Mouse (Mus musculus) ES-E14 (cell line): Measurements from ENCODE around the gene Clmn.

ENCODE experiments used
- CHD2 ChIP-seq: IDR thresholded peaks from 2 replicates; pipeline ENCODE4 v1.6.1; 2014; ENCODE audit warnings: mild to moderate bottlenecking, low read depth, low read length, inconsistent platforms
- MAFK ChIP-seq: IDR thresholded peaks from 2 replicates; pipeline ENCODE4 v1.6.1; 2014; ENCODE audit warnings: mild to moderate bottlenecking, low read depth, low read length, inconsistent platforms; ENCODE audit not compliant: insufficient read depth
- ZC3H11A ChIP-seq: IDR thresholded peaks from 2 replicates; pipeline ENCODE4 v1.6.1; 2012; ENCODE audit warnings: low read depth, mild to moderate bottlenecking, inconsistent platforms, low read length, borderline replicate concordance
- ZNF384 ChIP-seq: IDR thresholded peaks from 2 replicates; pipeline ENCODE4 v1.6.1; 2012; ENCODE audit warnings: low read depth, low read length, inconsistent platforms

GRCm38 (mm10) chr12:104907133-104907532 is 42.3 kb upstream of the Clmn start:
- TF ChIP-seq ZNF384 (no peak), CHD2 (no peak), ZC3H11A (no peak), MAFK (no peak)
